In genomic region chr9:21165952-21166451, GRCm38 (mm10) we compare ENCODE assay signal across 8 mouse cellular contexts. TPM values are rescaled to one million over a fixed set of nuclear protein-coding genes. Genes with fewer than 3 reads are reported as not detected.
A peak's percentile ranks its signal among the peaks of the same experiment; 100 is the strongest.
DNase-seq lines count a peak whose midpoint lies in the region; ATAC-seq lines count a peak whose summit lies in the region.

No protein-coding gene starts in this region.

- peak; percentile 47 for DNase-seq in layer of hippocampus, adult 11-12 months (ENCODE audit: low spot score)
- no peak for DNase-seq in layer of hippocampus, adult 9-11 months
- DNase-seq in adrenal gland, adult 18-20 months (ENCODE audit: low spot score in 2 of 2), result peak; percentile 53 to 66
- peak; percentile 30 to 49 for DNase-seq in heart, adult 9 months (ENCODE audit: low spot score in 2 of 2)
- peak; percentile 72 for DNase-seq in right cerebral cortex, postnatal 14 days

- no peaks in the 10 kb centered on the region for H3K36me3 ChIP-seq in kidney, embryonic 16.5 days (ENCODE audit: insufficient read depth, low read length)
- no peaks in the 10 kb centered on the region for H3K36me3 ChIP-seq in lung, embryonic 16.5 days (ENCODE audit: control insufficient read depth, insufficient read depth, low read length)

- ATAC-seq in kidney, embryonic 16.5 days (ENCODE audit: low FRiP score, low TSS enrichment), result no peak
- ATAC-seq in lung, embryonic 16.5 days (ENCODE audit: low read depth), result 0 out of 2 replicates have a peak, but pooled peaks have one; percentile 1
- ATAC-seq in megakaryocyte-erythroid progenitor cell, adult 5-6 weeks (replicated peaks; ENCODE audit: low FRiP score, low TSS enrichment, poor library complexity, severe bottlenecking), result no peak

- under 1% methylated on average over 45 of the region's 47 CpGs for WGBS in kidney, embryonic 16.5 days
- WGBS in lung, embryonic 16.5 days, result under 1% methylated on average over 47 of the region's 47 CpGs

- peak overlapping the region; percentile 68 for H3K9ac ChIP-seq in kidney, embryonic 16.5 days (replicated peaks; ENCODE audit: low read length)
- peak overlapping the region; percentile 73 for H3K9ac ChIP-seq in lung, embryonic 16.5 days (ENCODE audit: low read length)

- H3K4me2 ChIP-seq in kidney, embryonic 16.5 days (replicated peaks; ENCODE audit: low read depth, low read length), result peak overlapping the region; percentile 92
- H3K4me2 ChIP-seq in lung, embryonic 16.5 days (ENCODE audit: low read depth, low read length), result peak overlapping the region; percentile 89

- peak overlapping the region; percentile 59 for H3K4me3 ChIP-seq in kidney, embryonic 16.5 days (ENCODE audit: low read length)
- peak overlapping the region; percentile 59 for H3K4me3 ChIP-seq in lung, embryonic 16.5 days (ENCODE audit: low read length)

- no peaks in the 10 kb centered on the region for H3K9me3 ChIP-seq in kidney, embryonic 16.5 days (ENCODE audit: low read length)
- no peaks in the 10 kb centered on the region for H3K9me3 ChIP-seq in lung, embryonic 16.5 days (ENCODE audit: control insufficient read depth, low read length)

- no peak overlapping the region for H3K27ac ChIP-seq in kidney, embryonic 16.5 days (ENCODE audit: low read length)
- H3K27ac ChIP-seq in lung, embryonic 16.5 days (ENCODE audit: low read length), result no peak overlapping the region

- H3K4me1 ChIP-seq in kidney, embryonic 16.5 days (ENCODE audit: insufficient read depth, low read length), result peaks cover 49% of the 10 kb centered on the region
- peaks cover 36% of the 10 kb centered on the region for H3K4me1 ChIP-seq in lung, embryonic 16.5 days (replicated peaks; ENCODE audit: control insufficient read depth, insufficient read depth, low read length)

- peaks cover 50% of the 10 kb centered on the region for H3K27me3 ChIP-seq in kidney, embryonic 16.5 days (ENCODE audit: insufficient read depth, low read length)
- H3K27me3 ChIP-seq in lung, embryonic 16.5 days (ENCODE audit: control insufficient read depth, insufficient read depth, low read depth, low read length), result peaks cover 42% of the 10 kb centered on the region

RNA-seq across cellular contexts. Expression of gene Pde4a, which starts 0.5 kb away (rescaled TPM):
- 10 to 100 TPM in 1 of 2 experiments, 1 to 10 TPM in 1; 6.2 to 13.3 TPM for total RNA-seq in adrenal gland, adult 18-20 months (2021)
- 14.3 and 15.3 TPM in 2 replicates for polyA plus RNA-seq in kidney, embryonic 16.5 days (2015; fragmentation: Nextera tagmentation; extraction: Ambion mirVana)
- polyA plus RNA-seq in lung, embryonic 16.5 days (2015; fragmentation: Nextera tagmentation; extraction: Ambion mirVana), result 9.7 and 11.0 TPM in 2 replicates
- total RNA-seq in megakaryocyte-erythroid progenitor cell, adult 5-6 weeks (2014; fragmentation: Nextera tagmentation), result 23.5 and 24.3 TPM in 2 replicates
- 2.2 and 3.8 TPM in 2 replicates for total RNA-seq in megakaryocyte-erythroid progenitor cell, adult 5-6 weeks (2017)

RNA-seq across cellular contexts. Expression of gene Cdc37, which starts 16.2 kb away (rescaled TPM):
- total RNA-seq in adrenal gland, adult 18-20 months (2021), result 100 to 1,000 TPM; 175 to 181 TPM
- polyA plus RNA-seq in kidney, embryonic 16.5 days (2015; fragmentation: Nextera tagmentation; extraction: Ambion mirVana), result 359 and 386 TPM in 2 replicates
- polyA plus RNA-seq in lung, embryonic 16.5 days (2015; fragmentation: Nextera tagmentation; extraction: Ambion mirVana), result 265 and 301 TPM in 2 replicates
- total RNA-seq in megakaryocyte-erythroid progenitor cell, adult 5-6 weeks (2014; fragmentation: Nextera tagmentation), result 182 and 193 TPM in 2 replicates
- total RNA-seq in megakaryocyte-erythroid progenitor cell, adult 5-6 weeks (2017), result 385 and 442 TPM in 2 replicates

RNA-seq across cellular contexts. Expression of gene Tyk2, which starts 35.0 kb away (rescaled TPM):
- total RNA-seq in adrenal gland, adult 18-20 months (2021), result 10 to 100 TPM; 14.0 to 14.5 TPM
- polyA plus RNA-seq in kidney, embryonic 16.5 days (2015; fragmentation: Nextera tagmentation; extraction: Ambion mirVana), result 16.1 and 16.3 TPM in 2 replicates
- polyA plus RNA-seq in lung, embryonic 16.5 days (2015; fragmentation: Nextera tagmentation; extraction: Ambion mirVana), result 16.9 and 18.1 TPM in 2 replicates
- 24.9 and 40.0 TPM in 2 replicates for total RNA-seq in megakaryocyte-erythroid progenitor cell, adult 5-6 weeks (2014; fragmentation: Nextera tagmentation)
- total RNA-seq in megakaryocyte-erythroid progenitor cell, adult 5-6 weeks (2017), result 13.2 and 14.4 TPM in 2 replicates
